Mouse (Mus musculus) urinary bladder, postnatal 25 days (tissue): ENCODE data around the gene Rnd3.

ENCODE experiments used
- DNase-seq: peaks from one replicate; pipeline ENCODE4 v3.0.0; 2022; ENCODE audit warnings: low spot score

The Rnd3 gene

DNA sequence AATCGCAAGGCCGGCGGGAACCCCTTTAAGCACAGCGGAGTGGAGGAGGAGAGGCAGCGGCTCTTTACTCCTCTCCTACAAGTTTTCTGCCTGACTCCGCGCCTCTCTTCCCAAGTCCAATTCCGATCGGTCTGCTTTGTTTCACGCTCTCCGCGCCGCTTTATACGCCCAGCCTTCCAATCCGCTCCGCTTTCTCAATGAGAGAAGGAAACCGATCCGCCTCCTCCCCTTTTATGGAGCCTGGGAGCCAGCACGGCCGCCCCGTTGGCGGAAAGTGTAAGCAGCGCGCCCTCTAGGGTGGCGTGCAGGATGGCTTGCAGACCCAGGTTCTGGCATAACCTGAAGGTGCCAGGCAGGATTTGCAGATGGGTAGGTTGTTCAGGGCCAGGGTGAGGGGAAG, at the start of gene Rnd3:
Rnd3 (minus strand) TSS at position 137 of the 400 bp plus-strand sequence.
- peak; percentile 97 for DNase-seq

DNA sequence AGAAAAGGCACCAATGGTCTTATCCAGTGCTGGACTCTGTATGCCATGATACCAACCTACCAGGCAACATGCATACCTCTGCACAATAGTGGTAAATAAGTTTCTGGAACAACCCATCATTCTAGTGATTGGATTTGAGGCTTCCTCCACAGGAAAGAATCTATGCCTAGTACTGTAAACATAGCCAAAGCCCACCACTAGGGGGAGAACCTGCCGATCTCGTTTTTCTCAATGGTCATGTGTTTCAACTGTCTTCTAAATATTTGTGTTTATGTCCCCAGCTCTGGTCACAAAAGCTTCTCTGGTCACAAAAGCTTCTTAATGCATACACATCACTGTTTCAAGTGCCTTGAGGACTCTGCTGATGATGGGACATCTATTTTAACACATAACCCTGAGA, 43.4 kb upstream of the Rnd3 start:
- no peak for DNase-seq

GRCm38 (mm10) chr2:51185762-51186161, 36.9 kb upstream of the Rnd3 start:
- DNase-seq: no peak

- no peak for DNase-seq
These were observed 34.1 kb upstream of the Rnd3 start for GRCm38 (mm10) chr2:51182990-51183389.

- DNase-seq: no peak
These were observed 32.5 kb upstream of the Rnd3 start for GRCm38 (mm10) chr2:51181376-51181775.

GRCm38 (mm10) chr2:51179096-51179495, 30.2 kb upstream of the Rnd3 start:
- DNase-seq: no peak

DNA sequence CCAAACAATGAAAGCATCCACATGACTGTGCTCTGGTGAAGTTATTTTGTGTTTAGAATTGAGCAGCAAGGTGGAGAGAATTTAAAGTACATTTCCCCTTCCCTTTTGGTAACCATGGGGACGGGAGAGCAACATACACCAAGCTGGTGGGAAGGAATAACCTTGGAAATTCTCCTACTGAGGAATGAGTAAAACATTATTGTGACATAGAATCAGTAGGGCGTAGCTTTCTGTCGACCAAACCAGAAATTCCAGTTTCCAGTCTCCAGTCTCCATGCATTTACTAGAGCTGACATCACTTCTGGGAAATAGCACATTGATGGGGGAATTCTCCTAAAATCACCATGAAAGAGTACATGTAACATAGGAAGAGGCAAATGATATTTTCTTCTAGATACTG, 28.7 kb upstream of the Rnd3 start:
- DNase-seq: no peak

DNA sequence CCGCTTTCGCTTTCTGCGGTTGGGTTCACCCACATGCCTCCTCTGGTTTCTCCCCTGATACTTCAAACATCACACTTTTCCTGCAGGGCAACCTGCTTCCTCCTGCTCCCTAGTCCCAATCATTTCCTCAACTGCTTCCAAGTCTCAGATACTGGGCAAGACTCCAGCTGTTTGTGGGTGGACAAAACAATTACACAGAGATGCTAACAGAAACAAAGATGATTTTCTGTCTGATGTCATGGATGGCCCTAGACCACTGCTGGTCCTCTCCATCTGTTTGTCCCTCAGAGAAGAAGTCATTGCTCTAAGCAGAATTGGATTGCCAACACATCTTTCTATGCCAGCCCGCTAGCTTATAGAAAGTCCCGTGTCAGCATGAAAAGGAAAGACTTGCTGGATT, 26.4 kb upstream of the Rnd3 start:
- DNase-seq: no peak

GRCm38 (mm10) chr2:51161110-51161509, 12.2 kb upstream of the Rnd3 start:
- DNase-seq: no peak

GRCm38 (mm10) chr2:51148454-51148853, 457 bp downstream of the Rnd3 start:
- DNase-seq: peak; percentile 39

GRCm38 (mm10) chr2:51148065-51148407, 875 bp downstream of the Rnd3 start:
- DNase-seq: peak; percentile 65

GRCm38 (mm10) chr2:51147318-51148064, 1.4 kb downstream of the Rnd3 start:
- peak; percentile 71 for DNase-seq

GRCm38 (mm10) chr2:51146871-51147317, 2.0 kb downstream of the Rnd3 start:
- DNase-seq: peak; percentile 76

- peak; percentile 18 for DNase-seq
These were observed 3.0 kb downstream of the Rnd3 start for GRCm38 (mm10) chr2:51145838-51146470.

- DNase-seq: no peak
These were observed 4.4 kb downstream of the Rnd3 start for GRCm38 (mm10) chr2:51144380-51145120.

DNA sequence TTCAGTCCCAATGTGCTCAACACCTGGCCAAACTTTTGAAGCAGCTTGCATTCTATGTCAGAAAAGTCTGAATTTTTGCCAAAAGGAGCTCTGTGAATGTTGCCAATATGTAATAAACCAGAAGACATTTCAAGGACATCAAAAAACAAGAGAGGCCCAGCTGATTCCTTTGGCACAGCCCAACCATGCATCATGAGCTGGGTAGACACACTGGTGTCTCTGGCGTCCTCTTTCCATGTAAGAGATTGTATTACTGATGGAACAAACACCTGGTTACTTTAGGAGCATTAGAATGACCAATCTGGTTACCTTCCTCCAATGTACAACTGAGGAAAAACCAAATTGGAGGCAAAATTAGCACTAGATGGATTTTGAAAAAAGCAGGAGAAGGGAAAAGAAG, 6.5 kb downstream of the Rnd3 start:
- DNase-seq: no peak

- no peak for DNase-seq
These were observed 7.6 kb downstream of the Rnd3 start for GRCm38 (mm10) chr2:51141345-51141744.

DNA sequence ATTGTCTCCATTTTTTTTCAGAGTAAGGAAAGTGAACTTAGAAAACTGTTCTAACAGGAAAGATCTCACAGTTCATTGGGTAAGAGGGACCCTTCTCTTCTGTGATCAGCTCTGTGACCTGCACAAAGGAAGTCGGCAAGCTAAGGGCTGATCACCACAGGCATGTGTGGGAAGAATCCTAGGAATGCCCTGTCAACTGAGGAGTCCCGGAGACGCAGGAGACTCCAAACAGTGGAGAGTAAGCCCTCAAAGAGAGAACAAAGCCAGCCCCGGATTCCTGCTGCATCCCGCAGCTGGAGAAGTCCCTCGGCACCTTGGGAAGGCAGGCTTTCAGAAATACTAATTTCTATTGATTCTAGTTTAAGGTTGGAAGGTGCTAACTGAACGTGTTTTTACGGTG, 8.4 kb downstream of the Rnd3 start:
- DNase-seq: no peak

DNA sequence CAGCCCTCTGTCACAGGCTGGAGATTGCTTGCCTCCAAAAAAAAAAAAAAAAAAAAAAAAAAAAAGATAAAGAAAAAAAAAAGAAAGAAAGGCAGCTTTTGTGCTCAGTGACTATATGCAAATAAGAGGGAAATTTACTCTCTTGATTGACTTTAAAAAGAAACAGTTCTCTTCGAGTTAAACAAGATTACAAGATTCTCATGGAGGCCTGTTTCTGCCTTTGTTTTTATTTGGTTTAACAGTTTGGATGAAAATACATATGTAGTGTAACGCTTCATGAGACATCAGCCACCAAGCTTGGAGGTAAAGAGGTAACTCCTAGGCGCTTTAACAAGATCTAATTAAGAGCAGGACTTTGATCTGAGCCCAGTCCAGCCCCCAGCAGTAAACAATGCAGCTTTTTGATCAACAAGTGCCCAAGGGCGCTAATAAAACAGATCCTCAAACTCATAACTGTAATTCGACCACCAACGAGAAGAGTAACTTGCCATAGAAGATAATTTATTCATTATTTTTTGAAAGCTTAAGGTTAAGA, 8.9 kb downstream of the Rnd3 start:
- no peak for DNase-seq

DNA sequence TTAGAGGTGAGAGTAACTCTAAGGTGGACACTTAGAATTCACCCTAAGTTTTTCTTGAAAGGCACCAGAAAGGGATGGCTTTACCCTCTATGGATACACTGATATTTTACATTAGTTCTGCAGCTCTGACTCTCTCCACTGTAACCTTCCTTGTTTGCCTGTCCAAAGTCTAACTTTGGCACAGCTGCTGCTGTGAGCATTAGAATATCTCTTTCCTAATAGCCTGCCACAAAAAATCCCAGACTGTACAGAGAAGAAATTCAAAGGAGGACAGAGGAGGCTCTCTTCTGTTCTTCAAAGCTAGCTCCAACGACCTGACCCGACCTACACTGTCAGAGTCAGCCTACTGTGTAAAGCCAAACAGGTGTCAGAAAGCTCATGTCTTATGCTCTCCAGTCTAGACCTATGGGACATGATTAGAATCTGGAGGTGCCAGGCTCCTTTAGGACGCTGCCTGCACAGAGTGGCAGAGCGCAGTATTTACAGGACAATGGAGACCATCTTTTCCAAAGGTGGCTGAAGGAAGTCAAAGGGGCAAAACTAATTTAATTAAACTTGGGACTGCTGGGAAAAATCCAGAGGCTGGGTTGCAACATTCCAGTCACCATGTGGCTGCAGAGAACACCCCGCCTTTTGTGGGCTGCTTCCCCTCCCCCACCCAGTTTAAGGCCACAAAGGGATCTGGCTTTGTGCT, 9.5 kb downstream of the Rnd3 start:
- DNase-seq: no peak

DNA sequence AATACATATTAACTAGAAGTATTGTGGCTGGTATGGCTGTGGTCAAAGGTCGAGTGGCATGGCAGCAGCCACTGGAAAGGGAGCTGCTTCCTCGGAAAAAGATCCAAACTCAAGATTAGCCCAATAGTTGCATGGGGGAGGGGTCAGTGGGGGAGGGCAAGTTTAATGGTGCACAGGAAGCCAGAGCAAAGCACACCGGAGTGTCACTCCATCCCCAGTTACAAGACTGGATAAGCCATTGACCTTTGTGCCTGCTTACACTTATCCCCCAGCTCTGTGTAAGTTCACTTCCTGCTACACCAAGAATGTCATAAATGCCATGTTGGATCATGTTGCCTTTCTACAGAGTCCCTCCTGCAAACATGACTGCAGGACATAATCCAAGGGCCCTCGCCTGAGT, 11.2 kb downstream of the Rnd3 start:
- DNase-seq: no peak

DNA sequence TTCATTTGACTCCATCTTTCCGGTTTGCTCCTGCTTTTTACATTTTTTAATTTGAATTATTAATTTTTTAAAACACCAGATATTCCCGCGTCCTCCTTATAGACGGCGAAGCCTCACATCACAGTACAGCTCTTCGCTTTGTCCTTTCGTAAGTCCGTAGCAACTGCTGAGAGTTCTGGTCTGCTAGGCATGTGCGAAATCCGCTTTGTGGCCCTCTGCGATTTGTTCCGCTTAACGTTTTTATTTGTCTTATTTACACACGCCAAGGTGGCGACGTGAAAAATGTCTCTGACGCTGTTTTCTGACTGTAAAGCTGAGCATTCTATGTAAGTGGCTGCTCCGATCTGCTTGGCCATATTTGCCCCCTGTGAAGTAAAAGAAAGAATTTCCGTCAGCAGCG, 16.7 kb downstream of the Rnd3 start:
- no peak for DNase-seq
